9 mouse cellular contexts compared by ENCODE assay signal in genomic region chr7:119010854-119011529, GRCm38 (mm10). TPM values are rescaled to one million over a fixed set of nuclear protein-coding genes. Genes with fewer than 3 reads are reported as not detected.
DNase-seq lines count a peak whose midpoint lies in the region; ATAC-seq lines count a peak whose summit lies in the region.
"Had no signal": no experiment of that assay in that cellular context is flagged by ENCODE, and none has a peak within 500 bp of the region (broad histone marks: within the 10 kb centered on the region; RNA-seq: fewer than 3 reads in every experiment).

No protein-coding gene starts in this region.

- H3K27ac ChIP-seq in liver, embryonic 12.5 days = no peak overlapping the region
- H3K27ac ChIP-seq in forebrain, embryonic 11.5 days (ENCODE audit: low read depth, low read length) = no peak overlapping the region
- no peak overlapping the region for H3K27ac ChIP-seq in hindbrain, embryonic 16.5 days (ENCODE audit: low read depth, low read length)
- H3K27ac ChIP-seq: embryonic facial prominence, embryonic 12.5 days had no signal

- H3K36me3 ChIP-seq in liver, embryonic 12.5 days = no peaks in the 10 kb centered on the region
- no peaks in the 10 kb centered on the region for H3K36me3 ChIP-seq in forebrain, embryonic 11.5 days (ENCODE audit: control insufficient read depth, insufficient read depth, low read length)
- H3K36me3 ChIP-seq in hindbrain, embryonic 16.5 days (ENCODE audit: control insufficient read depth, insufficient read depth, low read length) = no peaks in the 10 kb centered on the region
- H3K36me3 ChIP-seq: embryonic facial prominence, embryonic 12.5 days had no signal

- H3K9me3 ChIP-seq in liver, embryonic 12.5 days (replicated peaks) = no peaks in the 10 kb centered on the region
- H3K9me3 ChIP-seq in forebrain, embryonic 11.5 days (ENCODE audit: control insufficient read depth, low read length) = no peaks in the 10 kb centered on the region
- no peaks in the 10 kb centered on the region for H3K9me3 ChIP-seq in hindbrain, embryonic 16.5 days (ENCODE audit: control insufficient read depth, low read length)
- H3K9me3 ChIP-seq: embryonic facial prominence, embryonic 12.5 days had no signal

- ATAC-seq in liver, embryonic 12.5 days = no peak
- 0 out of 2 replicates have a peak, but pooled peaks have one; percentile 30 for ATAC-seq in forebrain, embryonic 11.5 days (replicated peaks; ENCODE audit: low FRiP score)
- ATAC-seq in hindbrain, embryonic 16.5 days = peak; percentile 83

- no peak overlapping the region for H3K4me2 ChIP-seq in liver, embryonic 12.5 days
- H3K4me2 ChIP-seq in forebrain, embryonic 11.5 days (ENCODE audit: low read depth, low read length, severe bottlenecking) = no peak overlapping the region
- H3K4me2 ChIP-seq in hindbrain, embryonic 16.5 days (ENCODE audit: low read length) = no peak overlapping the region
- H3K4me2 ChIP-seq: embryonic facial prominence, embryonic 12.5 days had no signal

- H3K4me3 ChIP-seq in liver, embryonic 12.5 days = no peak overlapping the region
- no peak overlapping the region for H3K4me3 ChIP-seq in forebrain, embryonic 11.5 days (ENCODE audit: low read depth, low read length)
- H3K4me3 ChIP-seq in hindbrain, embryonic 16.5 days (ENCODE audit: low read length) = no peak overlapping the region
- H3K4me3 ChIP-seq: embryonic facial prominence, embryonic 12.5 days had no signal

- H3K4me1 ChIP-seq in liver, embryonic 12.5 days = no peaks in the 10 kb centered on the region
- no peaks in the 10 kb centered on the region for H3K4me1 ChIP-seq in forebrain, embryonic 11.5 days (replicated peaks; ENCODE audit: control insufficient read depth, insufficient read depth, low read length)
- H3K4me1 ChIP-seq in hindbrain, embryonic 16.5 days (ENCODE audit: control insufficient read depth, insufficient read depth, low read depth, low read length) = no peaks in the 10 kb centered on the region
- H3K4me1 ChIP-seq: embryonic facial prominence, embryonic 12.5 days had no signal

- intact Hi-C loops in left cerebral cortex, postnatal 14 days (cut with DNase I) = loop anchor here (5.0 to 10.0 kb wide), 2 partner anchors 431 to 504 kb away; partner anchors contain the start of gene Acsm5

- H3K9ac ChIP-seq in liver, embryonic 12.5 days = no peak overlapping the region
- no peak overlapping the region for H3K9ac ChIP-seq in forebrain, embryonic 11.5 days (ENCODE audit: low read length)
- no peak overlapping the region for H3K9ac ChIP-seq in hindbrain, embryonic 16.5 days (ENCODE audit: low read depth, low read length)
- H3K9ac ChIP-seq: embryonic facial prominence, embryonic 12.5 days had no signal

- no peaks in the 10 kb centered on the region for H3K27me3 ChIP-seq in liver, embryonic 12.5 days (replicated peaks)
- H3K27me3 ChIP-seq in forebrain, embryonic 11.5 days (ENCODE audit: control insufficient read depth, insufficient read depth, low read length) = no peaks in the 10 kb centered on the region
- H3K27me3 ChIP-seq in hindbrain, embryonic 16.5 days (replicated peaks; ENCODE audit: control insufficient read depth, insufficient read depth, low read length) = no peaks in the 10 kb centered on the region; the same call in 1 of the 2 replicates
- H3K27me3 ChIP-seq: embryonic facial prominence, embryonic 12.5 days had no signal

- 9% methylated on average over 5 of the region's 5 CpGs for WGBS in liver, embryonic 12.5 days (ENCODE audit: insufficient replicate concordance)
- 14% methylated on average over 5 of the region's 5 CpGs for WGBS in forebrain, embryonic 11.5 days
- WGBS in hindbrain, embryonic 16.5 days = 18% methylated on average over 5 of the region's 5 CpGs

- peak; percentile 51 for DNase-seq in liver
- DNase-seq in brain, adult 2 months (ENCODE audit: low read depth, low spot score) = peak; percentile 68
- DNase-seq in forebrain, embryonic 11.5 days (ENCODE audit: low spot score) = peak; percentile 84
- peak; percentile 90 for DNase-seq in left cerebral cortex, postnatal 14 days (ENCODE audit: low spot score in 2 of 2)
- peak; percentile 45 for DNase-seq in naive thymus-derived CD4-positive, alpha-beta T cell, adult 2 months (ENCODE audit: low read depth)
- DNase-seq in thymus, postnatal 14 days = peak; percentile 52

RNA-seq across cellular contexts. Expression of gene Gprc5b, which starts 16.0 kb away (rescaled TPM):
- 0.46 and 0.73 TPM in 2 replicates for polyA plus RNA-seq in liver, embryonic 12.5 days (2016; fragmentation: Nextera tagmentation; extraction: Ambion mirVana)
- 18.1 and 19.8 TPM in 2 replicates for polyA plus RNA-seq in forebrain, embryonic 11.5 days (2014; fragmentation: Nextera tagmentation; extraction: Ambion mirVana)
- polyA plus RNA-seq in hindbrain, embryonic 16.5 days (2015; fragmentation: Nextera tagmentation; extraction: Ambion mirVana) = 7.3 and 8.4 TPM in 2 replicates
- total RNA-seq in left cerebral cortex, postnatal 14 days (2021) = 10 to 100 TPM; 59.1 to 70.6 TPM
